Mouse (Mus musculus) embryo, embryonic 11 days (tissue): Measurements from ENCODE around the gene B3gnt2.

Experiments
- DNase-seq: peaks from one replicate; pipeline ENCODE4 v3.0.0-alpha.2; 2015

B3gnt2 gene

DNA sequence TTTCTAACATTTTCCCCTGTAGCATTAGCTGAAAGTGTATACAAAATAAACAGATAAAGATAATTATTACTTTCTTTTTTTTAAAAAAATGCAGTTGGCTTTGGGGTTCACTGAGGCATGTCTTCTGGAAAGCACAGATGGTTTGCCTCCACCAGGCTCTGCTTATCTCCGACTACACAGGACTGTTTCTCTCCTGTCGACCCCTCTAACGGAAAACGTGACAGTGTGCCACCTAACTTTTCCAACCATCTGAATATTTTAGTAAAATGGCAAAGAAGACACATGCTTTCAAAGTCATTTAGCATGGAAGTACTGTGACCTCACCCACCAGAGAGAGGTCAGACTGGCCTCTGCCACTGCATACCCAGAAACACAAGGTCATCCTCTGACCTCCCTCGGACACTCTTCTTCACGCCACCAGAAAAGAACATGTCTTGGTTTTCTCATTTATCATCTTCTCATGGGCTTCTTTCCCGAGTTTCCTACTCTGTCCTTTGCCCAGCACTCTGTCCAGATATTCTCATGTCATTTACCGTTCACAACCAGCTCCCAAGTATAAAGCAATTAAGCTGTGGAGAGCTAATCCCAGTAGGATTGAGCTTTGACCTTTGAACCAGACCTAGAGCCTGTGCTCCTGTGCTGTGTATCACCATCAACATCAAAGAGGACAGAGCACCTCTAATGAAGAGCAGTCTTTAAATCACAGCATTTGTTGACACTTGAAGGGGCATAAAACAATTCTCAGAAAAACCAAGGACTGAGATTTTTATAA is 13.6 kb downstream of the B3gnt2 start:
- no peak for DNase-seq

DNA sequence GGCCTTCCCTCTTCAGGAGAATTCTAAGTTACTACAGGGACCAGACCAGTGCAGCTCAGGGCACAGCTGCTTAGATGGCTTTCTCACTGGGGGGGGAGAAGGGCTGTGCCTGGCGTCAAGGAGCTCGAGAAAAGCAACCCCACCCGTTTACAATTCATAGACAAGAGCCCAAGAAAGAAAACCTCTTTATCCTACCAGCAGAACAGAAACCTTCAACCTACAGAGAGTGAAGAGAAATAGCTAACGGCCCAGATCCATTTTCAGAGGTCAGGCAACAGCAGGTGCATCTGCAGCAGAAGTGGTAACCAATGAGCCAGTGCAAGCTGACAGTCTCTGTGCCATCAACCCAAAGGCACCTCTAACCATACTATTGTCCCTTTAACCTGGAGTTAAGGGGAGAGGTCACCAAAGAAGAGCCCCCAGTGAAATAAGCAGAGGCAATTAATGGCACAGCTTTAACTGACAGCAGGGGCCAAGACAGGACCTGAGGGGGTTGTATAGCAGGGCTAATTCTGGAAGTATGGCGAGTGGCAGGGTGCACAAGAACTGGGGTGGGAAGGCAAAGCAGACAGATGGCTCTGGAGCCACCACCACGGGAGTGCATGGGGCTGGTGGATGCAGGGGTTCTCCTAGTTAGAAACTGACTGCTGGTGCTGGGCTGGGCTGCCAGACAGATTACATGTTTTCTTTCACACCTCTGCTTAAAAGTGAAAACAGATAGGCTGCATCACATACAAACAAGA is 14.5 kb downstream of the B3gnt2 start:
- no peak for DNase-seq

DNA sequence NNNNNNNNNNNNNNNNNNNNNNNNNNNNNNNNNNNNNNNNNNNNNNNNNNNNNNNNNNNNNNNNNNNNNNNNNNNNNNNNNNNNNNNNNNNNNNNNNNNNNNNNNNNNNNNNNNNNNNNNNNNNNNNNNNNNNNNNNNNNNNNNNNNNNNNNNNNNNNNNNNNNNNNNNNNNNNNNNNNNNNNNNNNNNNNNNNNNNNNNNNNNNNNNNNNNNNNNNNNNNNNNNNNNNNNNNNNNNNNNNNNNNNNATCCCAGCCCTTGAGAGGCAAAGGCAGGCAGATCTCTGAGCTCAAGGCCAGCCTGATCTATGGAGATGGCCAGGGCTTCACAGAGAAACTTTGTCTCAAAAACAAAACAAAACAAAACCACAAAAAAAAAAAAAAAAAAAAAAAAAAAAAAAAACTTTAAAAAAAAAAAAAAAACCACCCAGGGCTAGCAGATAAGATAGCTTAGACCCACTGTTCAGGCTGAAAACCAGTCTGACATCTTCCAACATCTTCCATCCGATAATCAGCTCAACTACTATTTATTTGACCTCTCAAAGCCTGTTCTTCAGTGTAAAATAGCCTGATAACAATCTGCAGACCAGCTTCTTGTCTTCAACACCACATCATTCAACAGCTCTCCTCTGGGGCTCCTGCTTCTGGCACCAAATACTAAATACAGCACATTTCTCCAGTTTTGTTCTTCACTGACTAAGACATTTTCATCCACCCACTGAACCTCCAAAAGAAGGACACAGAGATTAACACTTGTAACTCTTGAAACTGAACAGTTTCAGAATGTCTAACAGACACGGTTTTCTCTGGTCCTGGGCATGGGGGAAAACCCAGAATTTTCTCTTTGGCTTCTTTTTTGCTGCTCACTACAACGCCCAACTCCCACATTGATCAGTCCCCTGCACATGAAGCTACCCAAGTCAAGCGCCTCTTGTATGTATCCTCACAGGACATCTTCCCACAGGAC is 15.7 kb downstream of the B3gnt2 start:
- no peak for DNase-seq

- no peak for DNase-seq
Observed at GRCm38 (mm10) chr11:22839456-22839855, 21.3 kb downstream of the B3gnt2 start.

- no peak for DNase-seq
Observed at GRCm38 (mm10) chr11:22838361-22838760, 22.4 kb downstream of the B3gnt2 start.

GRCm38 (mm10) chr11:22836269-22836668 is 24.5 kb downstream of the B3gnt2 start:
- no peak for DNase-seq

- DNase-seq: no peak
Observed at GRCm38 (mm10) chr11:22832600-22832999, 28.2 kb downstream of the B3gnt2 start.

DNA sequence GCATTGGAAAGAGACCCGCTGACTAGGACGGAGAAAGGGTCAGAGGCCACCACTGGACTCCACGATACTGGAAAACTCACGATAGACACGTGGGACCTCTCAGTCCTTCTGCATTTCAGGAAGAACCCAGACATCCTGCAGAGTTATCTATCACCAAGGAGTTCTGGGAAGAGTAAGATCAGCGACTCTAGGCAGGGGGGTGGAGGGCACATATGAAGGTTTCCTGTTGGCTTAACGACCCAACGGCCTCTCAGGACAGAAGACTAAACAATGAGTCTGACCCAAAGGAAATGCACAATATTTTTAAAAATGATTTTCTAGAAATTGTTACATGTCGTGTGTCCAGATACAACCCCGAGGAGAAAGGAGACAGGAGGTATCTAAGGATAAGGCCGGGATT is 28.8 kb downstream of the B3gnt2 start:
- no peak for DNase-seq

- no peak for DNase-seq
Observed at GRCm38 (mm10) chr11:22830684-22831083, 30.1 kb downstream of the B3gnt2 start.

- DNase-seq: no peak
Observed at GRCm38 (mm10) chr11:22830179-22830611, 30.6 kb downstream of the B3gnt2 start.

DNA sequence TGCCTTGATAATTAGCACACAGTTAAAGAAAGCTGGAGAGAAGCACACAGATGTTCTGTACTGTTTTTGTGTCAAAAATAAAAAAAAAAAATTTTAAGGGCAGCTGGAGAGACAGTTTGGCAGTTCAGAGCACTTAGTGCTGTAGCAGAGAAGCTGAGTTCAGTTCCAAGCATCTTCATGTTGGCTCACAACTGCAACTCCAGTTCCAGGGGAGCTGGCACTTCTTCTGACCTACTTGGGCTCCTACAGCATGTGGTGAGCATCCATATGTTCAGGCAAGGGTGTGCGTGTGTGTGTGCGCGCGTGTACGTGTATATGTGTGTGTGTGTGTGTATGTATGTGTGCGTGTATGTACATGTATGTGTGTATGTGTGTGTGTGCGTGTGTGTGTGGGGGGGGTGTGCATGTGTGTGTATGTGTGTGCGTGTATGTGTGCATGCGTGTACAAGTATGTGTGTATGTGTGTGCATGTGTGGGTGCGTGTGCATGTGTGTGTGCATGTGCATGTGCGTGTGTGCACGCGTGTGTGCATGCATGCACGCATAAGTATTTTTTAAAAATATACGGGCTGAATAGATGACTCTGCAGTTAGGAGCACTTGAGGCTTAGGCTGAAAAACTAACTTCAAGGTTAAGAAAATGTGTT is 31.7 kb downstream of the B3gnt2 start:
- no peak for DNase-seq

GRCm38 (mm10) chr11:22827514-22828080 is 33.2 kb downstream of the B3gnt2 start:
- DNase-seq: no peak

- DNase-seq: no peak
Observed at GRCm38 (mm10) chr11:22826665-22827064, 34.1 kb downstream of the B3gnt2 start.

- no peak for DNase-seq
Observed at GRCm38 (mm10) chr11:22826051-22826450, 34.7 kb downstream of the B3gnt2 start.

- no peak for DNase-seq
Observed at GRCm38 (mm10) chr11:22825548-22825947, 35.2 kb downstream of the B3gnt2 start.

DNA sequence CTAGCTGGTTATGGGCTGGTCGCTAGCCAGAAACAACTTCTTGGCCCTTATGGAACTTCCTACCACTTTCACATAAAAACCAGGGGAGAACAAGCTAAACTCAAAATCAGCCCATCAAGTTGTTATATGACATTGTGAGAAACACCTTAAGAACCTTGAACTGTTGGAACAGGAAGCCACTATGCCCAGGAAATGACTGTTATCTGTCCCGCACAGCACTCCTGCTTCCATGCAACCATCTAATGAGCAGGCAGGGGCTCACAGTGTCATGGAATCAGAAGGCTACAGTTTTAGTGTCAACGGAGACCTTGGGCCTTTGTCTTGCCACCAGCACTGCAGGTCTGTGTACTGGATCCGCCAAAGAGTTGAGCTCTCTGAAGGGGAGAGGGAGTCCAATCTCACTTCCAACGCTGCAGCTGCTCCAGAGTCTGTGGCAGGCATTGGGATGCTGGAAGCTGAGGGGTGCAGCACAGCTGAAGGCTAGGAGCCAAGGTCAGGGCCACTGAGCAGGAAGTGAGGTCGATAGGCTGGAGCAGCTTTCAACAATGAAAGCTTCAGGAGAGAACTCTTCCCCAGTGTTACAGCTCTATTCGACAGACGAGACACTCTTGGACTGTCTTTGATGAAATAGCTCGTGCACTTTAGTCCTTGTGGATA is 36.6 kb downstream of the B3gnt2 start:
- no peak for DNase-seq

DNA sequence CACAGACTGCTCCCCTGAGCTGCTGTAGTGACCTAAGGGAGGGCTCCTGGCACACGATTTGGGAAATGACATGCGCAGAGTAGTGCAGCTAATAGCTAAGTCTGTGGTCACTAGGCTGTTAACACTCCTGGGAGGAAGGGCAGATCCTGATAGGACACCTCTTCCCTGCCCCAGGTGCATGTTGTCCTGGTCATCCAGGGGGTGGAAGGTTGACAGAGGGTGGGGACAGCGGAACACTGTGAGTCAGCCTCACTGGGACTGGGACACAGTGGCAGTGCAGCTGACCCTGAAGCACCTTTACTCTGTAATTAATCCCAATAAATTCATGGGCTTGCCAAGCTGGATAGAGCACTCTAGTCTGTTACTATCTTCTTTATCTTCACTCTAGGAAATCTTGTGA is 39.5 kb downstream of the B3gnt2 start:
- no peak for DNase-seq

- DNase-seq: no peak
Observed at GRCm38 (mm10) chr11:22818371-22818770, 42.4 kb downstream of the B3gnt2 start.

GRCm38 (mm10) chr11:22815877-22816276 is 44.9 kb downstream of the B3gnt2 start:
- no peak for DNase-seq

- no peak for DNase-seq
Observed at GRCm38 (mm10) chr11:22815143-22815542, 45.6 kb downstream of the B3gnt2 start.

GRCm38 (mm10) chr11:22813921-22814704 is 46.6 kb downstream of the B3gnt2 start:
- DNase-seq: no peak
